In the genomic region with DNA sequence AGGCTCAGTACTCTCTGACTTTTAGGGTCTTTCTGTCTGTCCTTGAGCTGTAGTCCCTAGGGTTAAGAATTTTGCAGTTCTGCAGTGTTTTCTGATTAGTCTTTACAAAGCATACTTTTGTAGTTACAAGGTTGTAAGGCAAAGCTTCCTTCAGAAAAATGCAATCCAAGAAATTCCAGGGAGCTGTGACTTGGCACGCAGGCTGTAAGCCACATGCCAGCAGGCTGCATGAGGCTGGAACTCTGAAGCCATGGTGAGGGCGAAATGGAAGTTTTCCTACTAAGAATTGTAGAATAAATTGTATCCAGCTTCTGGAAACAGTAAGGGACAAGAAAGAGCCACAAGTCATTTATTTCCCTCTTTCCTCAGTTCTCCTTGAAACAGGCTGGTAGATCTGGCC, we compare ENCODE assay signal across 10 mouse cellular contexts. TPM values are rescaled to one million over a fixed set of nuclear protein-coding genes. Genes with fewer than 3 reads are reported as not detected.
DNase-seq lines count a peak whose midpoint lies in the region; ATAC-seq and TF ChIP-seq lines count a peak whose summit lies in the region.
"Had no signal": no experiment of that assay in that cellular context is flagged by ENCODE, and none has a peak within 500 bp of the region (broad histone marks: within the 10 kb centered on the region; RNA-seq: fewer than 3 reads in every experiment).

No protein-coding gene starts in this region.

- WGBS in hindbrain, embryonic 14.5 days: 80% methylated on average over 2 of the region's 2 CpGs
- 91% methylated on average over 2 of the region's 2 CpGs for WGBS in hindbrain, embryonic 11.5 days
- WGBS in midbrain, postnatal 0 days: 69% methylated on average over 2 of the region's 2 CpGs
- WGBS in midbrain, embryonic 14.5 days: 92% methylated on average over 2 of the region's 2 CpGs
- WGBS in embryonic facial prominence, embryonic 15.5 days: 43% methylated on average over 2 of the region's 2 CpGs
- WGBS in forebrain, embryonic 16.5 days: 80% methylated on average over 2 of the region's 2 CpGs

- DNase-seq in hindbrain, embryonic 14.5 days (ENCODE audit: low spot score): no peak
- DNase-seq in hindbrain, embryonic 11.5 days (ENCODE audit: low spot score): no peak
- DNase-seq in midbrain, postnatal 0 days (ENCODE audit: low spot score): peak; percentile 20
- DNase-seq in midbrain, embryonic 14.5 days: no peak
- peak; percentile 35 for DNase-seq in lung, postnatal 36 days
- DNase-seq: cerebellum, adult 9-10 months; heart, adult 2 months had no signal

- no peak overlapping the region for H3K9ac ChIP-seq in hindbrain, embryonic 14.5 days
- no peak overlapping the region for H3K9ac ChIP-seq in hindbrain, embryonic 11.5 days (ENCODE audit: low read depth, low read length)
- no peak overlapping the region for H3K9ac ChIP-seq in midbrain, postnatal 0 days (replicated peaks; ENCODE audit: low read length, poor library complexity, severe bottlenecking)
- no peak overlapping the region for H3K9ac ChIP-seq in midbrain, embryonic 14.5 days (replicated peaks; ENCODE audit: low read length)
- H3K9ac ChIP-seq in embryonic facial prominence, embryonic 15.5 days: no peak overlapping the region
- no peak overlapping the region for H3K9ac ChIP-seq in forebrain, embryonic 16.5 days (replicated peaks; ENCODE audit: low read depth, low read length)
- H3K9ac ChIP-seq: forebrain, embryonic 15.5 days had no signal

- H3K36me3 ChIP-seq in hindbrain, embryonic 14.5 days (replicated peaks; ENCODE audit: control insufficient read depth, insufficient read depth): no peaks in the 10 kb centered on the region
- no peaks in the 10 kb centered on the region for H3K36me3 ChIP-seq in hindbrain, embryonic 11.5 days (ENCODE audit: control insufficient read depth, insufficient read depth, low read length)
- H3K36me3 ChIP-seq in midbrain, postnatal 0 days (ENCODE audit: insufficient read depth, low read length): no peaks in the 10 kb centered on the region
- no peaks in the 10 kb centered on the region for H3K36me3 ChIP-seq in midbrain, embryonic 14.5 days (ENCODE audit: control insufficient read depth, insufficient read depth, low read length)
- H3K36me3 ChIP-seq in embryonic facial prominence, embryonic 15.5 days: no peaks in the 10 kb centered on the region
- H3K36me3 ChIP-seq in forebrain, embryonic 16.5 days (ENCODE audit: control insufficient read depth, insufficient read depth): no peaks in the 10 kb centered on the region
- H3K36me3 ChIP-seq: forebrain, embryonic 15.5 days had no signal

- no peak overlapping the region for H3K4me3 ChIP-seq in hindbrain, embryonic 14.5 days (replicated peaks; ENCODE audit: low read length)
- no peak overlapping the region for H3K4me3 ChIP-seq in hindbrain, embryonic 11.5 days (ENCODE audit: low read depth, low read length)
- H3K4me3 ChIP-seq in midbrain, postnatal 0 days (ENCODE audit: low read depth, low read length): no peak overlapping the region
- H3K4me3 ChIP-seq in midbrain, embryonic 14.5 days (replicated peaks; ENCODE audit: low read depth, low read length): no peak overlapping the region
- H3K4me3 ChIP-seq in embryonic facial prominence, embryonic 15.5 days (replicated peaks): no peak overlapping the region
- no peak overlapping the region for H3K4me3 ChIP-seq in forebrain, embryonic 16.5 days (replicated peaks; ENCODE audit: low read length)
- H3K4me3 ChIP-seq: forebrain, embryonic 15.5 days; heart, adult 2 months had no signal

- no peaks in the 10 kb centered on the region for H3K9me3 ChIP-seq in hindbrain, embryonic 14.5 days (ENCODE audit: control insufficient read depth, low read length)
- no peaks in the 10 kb centered on the region for H3K9me3 ChIP-seq in hindbrain, embryonic 11.5 days (ENCODE audit: control insufficient read depth, low read length)
- H3K9me3 ChIP-seq in midbrain, postnatal 0 days (ENCODE audit: low read length): no peaks in the 10 kb centered on the region
- H3K9me3 ChIP-seq in midbrain, embryonic 14.5 days (ENCODE audit: control insufficient read depth, low read length): no peaks in the 10 kb centered on the region
- no peaks in the 10 kb centered on the region for H3K9me3 ChIP-seq in embryonic facial prominence, embryonic 15.5 days (replicated peaks)
- H3K9me3 ChIP-seq in forebrain, embryonic 16.5 days (ENCODE audit: control insufficient read depth, low read length): no peaks in the 10 kb centered on the region
- H3K9me3 ChIP-seq: forebrain, embryonic 15.5 days had no signal

- no peak for ATAC-seq in hindbrain, embryonic 14.5 days (ENCODE audit: low FRiP score)
- no peak for ATAC-seq in hindbrain, embryonic 11.5 days (ENCODE audit: low FRiP score)
- ATAC-seq in midbrain, postnatal 0 days (ENCODE audit: low FRiP score): no peak
- ATAC-seq in midbrain, embryonic 14.5 days (ENCODE audit: low FRiP score, low TSS enrichment): no peak
- ATAC-seq in embryonic facial prominence, embryonic 15.5 days (ENCODE audit: insufficient number of reproducible peaks, low FRiP score, low TSS enrichment, low read depth): no peak
- no peak for ATAC-seq in forebrain, embryonic 16.5 days
- ATAC-seq: forebrain, embryonic 15.5 days had no signal

- H3K27me3 ChIP-seq in hindbrain, embryonic 14.5 days (ENCODE audit: control insufficient read depth, insufficient read depth, low read length): no peaks in the 10 kb centered on the region
- no peaks in the 10 kb centered on the region for H3K27me3 ChIP-seq in hindbrain, embryonic 11.5 days (ENCODE audit: control insufficient read depth, insufficient read depth, low read length)
- no peaks in the 10 kb centered on the region for H3K27me3 ChIP-seq in midbrain, postnatal 0 days (ENCODE audit: insufficient read depth, low read length)
- no peaks in the 10 kb centered on the region for H3K27me3 ChIP-seq in midbrain, embryonic 14.5 days (ENCODE audit: control insufficient read depth, insufficient read depth, low read length)
- no peaks in the 10 kb centered on the region for H3K27me3 ChIP-seq in embryonic facial prominence, embryonic 15.5 days
- H3K27me3 ChIP-seq in forebrain, embryonic 16.5 days (replicated peaks; ENCODE audit: control insufficient read depth, insufficient read depth, low read length): no peaks in the 10 kb centered on the region
- H3K27me3 ChIP-seq: forebrain, embryonic 15.5 days had no signal

- H3K4me2 ChIP-seq in hindbrain, embryonic 14.5 days (replicated peaks): no peak overlapping the region
- H3K4me2 ChIP-seq in hindbrain, embryonic 11.5 days (replicated peaks; ENCODE audit: low read depth, low read length): no peak overlapping the region
- H3K4me2 ChIP-seq in midbrain, postnatal 0 days (ENCODE audit: low read depth, low read length, poor library complexity, severe bottlenecking): no peak overlapping the region
- H3K4me2 ChIP-seq in midbrain, embryonic 14.5 days (ENCODE audit: low read length): no peak overlapping the region
- H3K4me2 ChIP-seq in embryonic facial prominence, embryonic 15.5 days (replicated peaks): no peak overlapping the region
- no peak overlapping the region for H3K4me2 ChIP-seq in forebrain, embryonic 16.5 days (ENCODE audit: low read length)
- H3K4me2 ChIP-seq: forebrain, embryonic 15.5 days had no signal

- TF ChIP-seq CTCF in midbrain, postnatal 0 days (IDR thresholded peaks at IDR 0.05): no peak

- H3K27ac ChIP-seq in hindbrain, embryonic 14.5 days: peak overlapping the region; percentile 28; the same call in 1 of the 2 replicates
- H3K27ac ChIP-seq in hindbrain, embryonic 11.5 days (ENCODE audit: low read depth, low read length): no peak overlapping the region
- H3K27ac ChIP-seq in midbrain, postnatal 0 days (ENCODE audit: low read depth, low read length): no peak overlapping the region
- no peak overlapping the region for H3K27ac ChIP-seq in midbrain, embryonic 14.5 days (replicated peaks; ENCODE audit: low read depth, low read length)
- H3K27ac ChIP-seq in embryonic facial prominence, embryonic 15.5 days (replicated peaks): peak overlapping the region; percentile 52; the same call in 1 of the 2 replicates
- H3K27ac ChIP-seq in forebrain, embryonic 16.5 days (ENCODE audit: low read length): no peak overlapping the region
- H3K27ac ChIP-seq: forebrain, embryonic 15.5 days; heart, adult 2 months had no signal

- H3K4me1 ChIP-seq in hindbrain, embryonic 14.5 days (replicated peaks; ENCODE audit: control insufficient read depth, insufficient read depth, low read length): no peaks in the 10 kb centered on the region; the same call in 1 of the 2 replicates
- H3K4me1 ChIP-seq in hindbrain, embryonic 11.5 days (replicated peaks; ENCODE audit: control insufficient read depth, insufficient read depth, low read length): no peaks in the 10 kb centered on the region
- no peaks in the 10 kb centered on the region for H3K4me1 ChIP-seq in midbrain, postnatal 0 days (ENCODE audit: insufficient read depth, low read length)
- H3K4me1 ChIP-seq in midbrain, embryonic 14.5 days (ENCODE audit: control insufficient read depth, insufficient read depth, low read length): no peaks in the 10 kb centered on the region
- H3K4me1 ChIP-seq in embryonic facial prominence, embryonic 15.5 days: peaks cover 25% of the 10 kb centered on the region
- H3K4me1 ChIP-seq in forebrain, embryonic 16.5 days (replicated peaks; ENCODE audit: control insufficient read depth, insufficient read depth, low read length): no peaks in the 10 kb centered on the region
- H3K4me1 ChIP-seq: forebrain, embryonic 15.5 days had no signal

RNA-seq across cellular contexts. Expression of gene 2010111I01Rik, which starts 15.4 kb away (rescaled TPM):
- polyA plus RNA-seq in hindbrain, embryonic 14.5 days (2014; fragmentation: Nextera tagmentation; extraction: Ambion mirVana): 29.6 and 32.6 TPM in 2 replicates
- 41.9 and 46.2 TPM in 2 replicates for polyA plus RNA-seq in hindbrain, embryonic 11.5 days (2014; fragmentation: Nextera tagmentation; extraction: Ambion mirVana)
- total RNA-seq in midbrain, postnatal 0 days (2014; rRNA removed): 30.3 and 44.8 TPM in 2 replicates
- 16.2 and 18.5 TPM in 2 replicates for polyA plus RNA-seq in midbrain, postnatal 0 days (2015; fragmentation: Nextera tagmentation; extraction: Ambion mirVana)
- polyA plus RNA-seq in midbrain, embryonic 14.5 days (2014; fragmentation: Nextera tagmentation; extraction: Ambion mirVana): 23.0 and 32.0 TPM in 2 replicates
- 197 and 226 TPM in 2 replicates for polyA plus RNA-seq in embryonic facial prominence, embryonic 15.5 days (2015; fragmentation: Nextera tagmentation; extraction: Ambion mirVana)
- polyA plus RNA-seq in forebrain, embryonic 16.5 days (2015; fragmentation: Nextera tagmentation; extraction: Ambion mirVana): 30.0 and 30.5 TPM in 2 replicates

Comparison
In these comparisons a context has a peak if more than half of its experiments do, and no peak if none do; other contexts are left out.
1. DNase-seq: peak in midbrain, postnatal 0 days (single experiment) and lung, postnatal 36 days (single experiment); none in hindbrain, embryonic 14.5 days (single experiment), hindbrain, embryonic 11.5 days (single experiment) and midbrain, embryonic 14.5 days (single experiment).
2. H3K27ac ChIP-seq: peak in hindbrain, embryonic 14.5 days (single experiment) and embryonic facial prominence, embryonic 15.5 days (single experiment); none in hindbrain, embryonic 11.5 days (single experiment), midbrain, postnatal 0 days (single experiment), midbrain, embryonic 14.5 days (single experiment) and forebrain, embryonic 16.5 days (single experiment).